Mouse (Mus musculus) lung, postnatal 0 days (tissue): ENCODE results near the gene Slc44a5.

Experiments used
- CTCF ChIP-seq: IDR thresholded peaks from 2 replicates; pipeline ENCODE4 v1.5.1; 2016; ENCODE audit warnings: antibody characterized with exemption, mild to moderate bottlenecking
- EP300 ChIP-seq: IDR thresholded peaks from 2 replicates; pipeline ENCODE4 v1.6.1; 2016; ENCODE audit warnings: antibody characterized with exemption, mild to moderate bottlenecking, control low read depth

DNA sequence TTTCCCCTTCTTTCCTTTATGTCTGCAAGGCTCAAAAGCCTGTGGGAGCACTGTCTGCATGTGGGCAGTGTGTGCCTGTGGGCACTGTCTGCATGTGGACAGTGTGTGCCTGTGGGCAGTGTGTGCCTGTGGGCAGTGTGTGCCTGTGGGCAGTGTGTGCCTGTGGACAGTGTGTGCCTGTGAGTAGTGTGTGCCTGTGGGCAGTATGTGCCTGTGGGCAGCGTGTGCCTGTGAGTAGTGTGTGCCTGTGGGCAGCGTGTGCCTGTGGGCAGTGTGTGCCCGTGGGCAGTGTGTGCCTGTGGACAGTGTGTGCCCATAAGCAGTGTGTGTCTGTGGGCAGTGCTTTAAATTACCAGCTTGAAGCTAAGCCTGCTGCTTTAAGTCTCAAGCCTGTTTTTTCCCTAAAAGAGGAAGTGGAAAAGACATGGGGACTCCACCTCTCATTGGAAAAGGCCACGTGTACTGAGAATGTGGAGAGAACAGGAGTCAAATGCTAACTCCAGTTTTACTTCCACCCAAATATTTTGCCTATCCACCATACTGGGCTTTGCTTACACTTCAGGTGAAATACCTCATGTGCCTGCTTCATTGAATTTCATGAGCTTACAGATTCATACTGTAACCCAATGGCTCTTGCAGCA lies 315.3 kb downstream of the Slc44a5 start:
- no peak for TF ChIP-seq CTCF
- TF ChIP-seq EP300, result no peak
